Mouse (Mus musculus): Measurements from ENCODE around the gene Cdca8. TPM values are rescaled to one million over a fixed set of nuclear protein-coding genes. Genes with fewer than 3 reads are reported as not detected.

Gene Cdca8
- total and polyA plus RNA-seq, 3 experiments = 106 to 141 (median 129) TPM

DNA sequence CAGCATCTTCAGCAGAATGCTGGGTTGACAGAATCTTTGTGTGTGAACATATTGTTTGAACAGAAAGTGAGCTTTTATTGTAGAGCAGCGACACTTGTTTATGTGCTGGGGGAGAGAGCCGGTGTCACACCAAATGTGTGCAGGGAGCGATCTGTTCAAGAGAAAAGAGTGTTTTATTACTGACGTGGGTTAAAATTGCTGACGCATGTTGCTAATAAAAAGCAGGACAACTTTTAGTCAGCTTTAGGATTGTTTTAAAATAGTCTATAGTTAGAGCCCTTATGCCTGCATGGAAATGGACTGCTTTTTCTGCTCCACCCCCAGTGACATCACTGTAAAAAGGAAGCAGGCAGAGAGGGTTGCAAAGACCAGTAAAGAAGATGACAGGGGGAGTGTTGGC, 48.3 kb downstream of the Cdca8 start:
- peaks cover 14% of the 10 kb centered on the region for H3K27me3 ChIP-seq (ENCODE audit: insufficient read depth, low read length)
- DNase-seq (ENCODE audit: low spot score) = no peak
- H3K9me3 ChIP-seq (replicated peaks) = no peaks in the 10 kb centered on the region
- no peak for ATAC-seq (ENCODE audit: extremely low read depth, insufficient number of reproducible peaks, low FRiP score, poor library complexity, severe bottlenecking)
- TF ChIP-seq GATA2 (IDR thresholded peaks at IDR 0.05; ENCODE audit: borderline replicate concordance, low read depth, low read length) (no peak), CTCF (IDR thresholded peaks at IDR 0.05; ENCODE audit: low read depth, low read length) (no peak), GATA1 (IDR thresholded peaks at IDR 0.05; ENCODE audit: borderline replicate concordance, low read length) (no peak), TAL1 (conservative IDR thresholded peaks at IDR 0.05; ENCODE audit: low read depth, low read length) (no peak)
- no peak overlapping the region for H3K4me3 ChIP-seq (ENCODE audit: low read depth, low read length)
- H3K36me3 ChIP-seq (replicated peaks) = no peaks in the 10 kb centered on the region
- H3K4me1 ChIP-seq (ENCODE audit: insufficient read depth, low read depth, low read length) = no peaks in the 10 kb centered on the region

DNA sequence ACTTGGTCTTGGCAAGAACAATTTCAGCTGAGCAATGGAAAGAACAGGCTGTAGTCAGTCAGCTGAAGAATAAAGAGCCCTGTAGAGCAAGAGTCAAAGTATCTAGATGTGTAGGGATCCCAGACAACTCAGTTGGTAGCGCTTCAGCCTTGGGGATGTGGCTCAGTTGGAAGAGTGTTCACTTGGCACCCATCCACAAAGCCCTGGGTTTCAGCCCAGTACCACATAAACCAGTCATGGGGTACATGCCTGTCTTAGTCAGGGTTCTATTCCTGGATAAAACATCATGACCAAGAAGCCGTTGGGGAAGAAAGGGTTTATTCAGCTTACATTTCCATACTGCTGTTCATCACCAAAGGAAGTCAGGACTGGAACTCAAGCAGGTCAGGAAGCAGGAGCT, 49.2 kb downstream of the Cdca8 start:
- H3K27me3 ChIP-seq (ENCODE audit: insufficient read depth, low read length) = peaks cover 16% of the 10 kb centered on the region
- no peak for ATAC-seq (ENCODE audit: extremely low read depth, insufficient number of reproducible peaks, low FRiP score, poor library complexity, severe bottlenecking)
- no peaks in the 10 kb centered on the region for H3K9me3 ChIP-seq (replicated peaks)
- no peaks in the 10 kb centered on the region for H3K4me1 ChIP-seq (ENCODE audit: insufficient read depth, low read depth, low read length)
- no peak for DNase-seq (ENCODE audit: low spot score)
- no peak overlapping the region for H3K4me3 ChIP-seq (ENCODE audit: low read depth, low read length)
- H3K36me3 ChIP-seq (replicated peaks) = no peaks in the 10 kb centered on the region
- TF ChIP-seq GATA2 (IDR thresholded peaks at IDR 0.05; ENCODE audit: borderline replicate concordance, low read depth, low read length) (no peak), POLR2AphosphoS5 (IDR thresholded peaks at IDR 0.05; ENCODE audit: insufficient replicate concordance, low read depth, low read length) (no peak), CTCF (IDR thresholded peaks at IDR 0.05; ENCODE audit: low read depth, low read length) (no peak), GATA1 (IDR thresholded peaks at IDR 0.05; ENCODE audit: borderline replicate concordance, low read length) (no peak), TAL1 (conservative IDR thresholded peaks at IDR 0.05; ENCODE audit: low read depth, low read length) (no peak)

DNA sequence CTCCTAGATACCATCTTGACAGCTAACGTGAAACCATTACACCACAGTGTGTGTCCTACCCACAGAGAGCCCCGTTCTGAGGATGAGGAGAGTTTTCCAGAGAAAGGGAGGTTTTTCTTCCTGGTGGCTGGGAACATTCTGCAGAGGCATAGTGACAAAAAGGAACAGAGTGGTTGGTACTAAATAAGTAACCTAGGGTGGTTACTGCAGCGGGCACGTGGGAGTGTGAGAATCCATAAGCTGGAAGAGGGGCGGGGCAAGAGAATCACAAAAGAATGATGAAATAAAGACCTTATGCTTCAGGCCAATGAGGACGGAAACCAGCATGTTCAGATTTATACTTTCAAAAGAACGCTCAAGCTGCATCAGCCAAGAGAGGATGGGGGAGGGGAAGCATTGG, 50.4 kb downstream of the Cdca8 start:
- Histone ChIP-seq H3K27me3 (ENCODE audit: insufficient read depth, low read length) (peaks cover 15% of the 10 kb centered on the region), H3K4me3 (ENCODE audit: low read depth, low read length) (no peak overlapping the region), H3K9me3 (replicated peaks) (no peaks in the 10 kb centered on the region), H3K36me3 (replicated peaks) (no peaks in the 10 kb centered on the region), H3K4me1 (ENCODE audit: insufficient read depth, low read depth, low read length) (no peaks in the 10 kb centered on the region)
- TF ChIP-seq POLR2AphosphoS5 (IDR thresholded peaks at IDR 0.05; ENCODE audit: insufficient replicate concordance, low read depth, low read length) (no peak), TAL1 (conservative IDR thresholded peaks at IDR 0.05; ENCODE audit: low read depth, low read length) (no peak), GATA2 (IDR thresholded peaks at IDR 0.05; ENCODE audit: borderline replicate concordance, low read depth, low read length) (no peak), GATA1 (IDR thresholded peaks at IDR 0.05; ENCODE audit: borderline replicate concordance, low read length) (no peak), CTCF (IDR thresholded peaks at IDR 0.05; ENCODE audit: low read depth, low read length) (no peak)
- ATAC-seq (ENCODE audit: extremely low read depth, insufficient number of reproducible peaks, low FRiP score, poor library complexity, severe bottlenecking) = no peak
- DNase-seq (ENCODE audit: low spot score) = no peak

DNA sequence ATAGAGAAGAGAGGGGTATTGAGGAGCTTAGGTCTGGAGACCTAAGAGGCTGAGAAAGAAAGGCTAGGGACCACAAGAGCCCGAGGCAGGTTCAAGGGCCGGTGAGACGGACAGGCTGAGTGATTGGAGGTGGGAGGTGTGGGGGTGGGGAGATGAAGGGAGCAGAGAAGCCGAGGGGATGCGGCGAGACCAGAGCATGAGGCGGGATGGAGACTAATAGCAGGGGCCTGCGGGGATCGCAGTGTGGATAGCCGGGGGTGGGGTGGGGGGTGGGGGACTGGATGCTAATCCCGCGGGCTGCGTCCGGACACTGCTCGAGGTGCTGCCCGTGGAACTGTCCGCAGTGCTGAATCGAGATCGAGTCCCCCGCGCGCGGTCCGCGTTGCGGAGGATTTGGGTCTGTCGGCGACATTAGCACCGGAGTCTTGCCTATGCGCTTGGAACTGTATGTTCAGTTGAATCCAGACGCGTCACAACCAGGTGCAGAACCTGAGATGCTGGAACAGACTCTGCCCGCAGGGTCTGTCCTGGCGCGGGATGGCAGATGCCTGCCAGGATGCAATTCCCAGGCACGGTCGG, 56.9 kb downstream of the Cdca8 start:
- peaks cover 9% of the 10 kb centered on the region; the same call in 1 of the 2 replicates for H3K27me3 ChIP-seq (ENCODE audit: insufficient read depth, low read length)
- DNase-seq (ENCODE audit: low spot score) (no peak), ATAC-seq (ENCODE audit: extremely low read depth, insufficient number of reproducible peaks, low FRiP score, poor library complexity, severe bottlenecking) (no peak)
- H3K4me1 ChIP-seq (ENCODE audit: insufficient read depth, low read depth, low read length) = no peaks in the 10 kb centered on the region
- H3K36me3 ChIP-seq (replicated peaks) = no peaks in the 10 kb centered on the region
- TF ChIP-seq CTCF (IDR thresholded peaks at IDR 0.05; ENCODE audit: low read depth, low read length) (no peak), POLR2AphosphoS5 (IDR thresholded peaks at IDR 0.05; ENCODE audit: insufficient replicate concordance, low read depth, low read length) (no peak), GATA2 (IDR thresholded peaks at IDR 0.05; ENCODE audit: borderline replicate concordance, low read depth, low read length) (no peak), GATA1 (IDR thresholded peaks at IDR 0.05; ENCODE audit: borderline replicate concordance, low read length) (no peak), TAL1 (conservative IDR thresholded peaks at IDR 0.05; ENCODE audit: low read depth, low read length) (no peak)
- no peaks in the 10 kb centered on the region for H3K9me3 ChIP-seq (replicated peaks)
- H3K4me3 ChIP-seq (ENCODE audit: low read depth, low read length) = no peak overlapping the region

DNA sequence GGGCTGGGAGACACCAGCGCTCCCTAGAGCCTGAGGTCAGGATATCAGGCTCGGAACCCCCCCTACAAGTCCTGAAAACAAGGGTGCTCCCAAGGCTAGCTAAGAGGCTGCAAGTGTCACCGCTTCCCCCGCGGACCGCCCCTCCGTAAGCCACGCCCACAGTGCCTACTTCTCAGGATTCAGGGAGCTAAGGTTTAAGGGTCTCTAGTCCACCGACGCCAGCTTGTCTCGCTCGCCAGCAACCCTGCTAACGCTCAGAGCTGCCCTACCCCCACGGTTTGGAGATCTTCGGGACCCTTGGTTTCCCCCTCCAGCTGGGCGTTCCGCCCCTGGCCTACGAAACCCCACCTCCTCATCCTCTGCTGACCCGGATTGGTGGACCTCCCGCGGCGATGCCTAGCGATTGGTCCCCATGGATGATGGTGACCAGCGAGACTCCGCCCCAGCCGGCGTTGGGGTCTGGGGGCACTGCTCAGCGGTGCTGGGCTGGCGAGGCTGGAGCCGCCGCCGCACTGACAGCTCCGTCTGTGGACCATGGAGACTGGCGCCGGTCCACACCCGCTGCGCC, 57.7 kb downstream of the Cdca8 start:
- no peaks in the 10 kb centered on the region for H3K4me1 ChIP-seq (ENCODE audit: insufficient read depth, low read depth, low read length)
- ATAC-seq (ENCODE audit: extremely low read depth, insufficient number of reproducible peaks, low FRiP score, poor library complexity, severe bottlenecking) (no peak), DNase-seq (ENCODE audit: low spot score) (no peak)
- H3K36me3 ChIP-seq (replicated peaks) = no peaks in the 10 kb centered on the region
- TF ChIP-seq POLR2AphosphoS5 (IDR thresholded peaks at IDR 0.05; ENCODE audit: insufficient replicate concordance, low read depth, low read length) (no peak), GATA1 (IDR thresholded peaks at IDR 0.05; ENCODE audit: borderline replicate concordance, low read length) (no peak), GATA2 (IDR thresholded peaks at IDR 0.05; ENCODE audit: borderline replicate concordance, low read depth, low read length) (no peak), CTCF (IDR thresholded peaks at IDR 0.05; ENCODE audit: low read depth, low read length) (no peak), TAL1 (conservative IDR thresholded peaks at IDR 0.05; ENCODE audit: low read depth, low read length) (no peak)
- H3K4me3 ChIP-seq (ENCODE audit: low read depth, low read length) = no peak overlapping the region
- H3K9me3 ChIP-seq (replicated peaks) = no peaks in the 10 kb centered on the region
- peaks cover 9% of the 10 kb centered on the region; the same call in 1 of the 2 replicates for H3K27me3 ChIP-seq (ENCODE audit: insufficient read depth, low read length)

DNA sequence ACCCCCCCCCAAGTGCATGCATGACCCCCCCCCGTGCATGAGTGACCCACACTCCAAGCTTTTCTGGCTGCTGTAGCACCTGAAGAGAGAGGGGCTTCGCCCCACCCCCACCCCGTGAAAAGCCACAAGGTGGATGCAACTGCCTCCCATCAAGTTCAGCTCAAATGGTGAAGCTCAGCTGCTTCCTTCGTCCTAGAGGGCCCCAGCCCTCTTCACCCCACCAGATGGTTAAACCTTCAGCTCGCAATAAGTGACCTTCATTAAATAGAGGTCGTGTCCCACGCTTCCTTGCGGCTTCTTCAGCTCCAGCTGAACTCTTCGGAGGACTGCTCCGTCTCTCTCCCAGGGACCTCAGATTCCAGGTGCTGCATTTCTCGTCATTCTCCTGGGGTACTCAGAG, 58.5 kb downstream of the Cdca8 start, which contains the start of gene Epha10:
Epha10 (plus strand) TSS at position 301 of the 400 bp plus-strand sequence.
- Histone ChIP-seq H3K4me3 (ENCODE audit: low read depth, low read length) (no peak within 1 kb of the TSS), H3K27me3 (ENCODE audit: insufficient read depth, low read length) (peaks cover 6% of the 10 kb centered on the region; the same call in 1 of the 2 replicates), H3K36me3 (replicated peaks) (no peaks in the 10 kb centered on the region), H3K9me3 (replicated peaks) (no peaks in the 10 kb centered on the region), H3K4me1 (ENCODE audit: insufficient read depth, low read depth, low read length) (no peaks in the 10 kb centered on the region)
- TF ChIP-seq TAL1 (conservative IDR thresholded peaks at IDR 0.05; ENCODE audit: low read depth, low read length) = no peak
- no peak for TF ChIP-seq GATA2 (IDR thresholded peaks at IDR 0.05; ENCODE audit: borderline replicate concordance, low read depth, low read length)
- TF ChIP-seq POLR2AphosphoS5 (IDR thresholded peaks at IDR 0.05; ENCODE audit: insufficient replicate concordance, low read depth, low read length) = no peak
- TF ChIP-seq CTCF (IDR thresholded peaks at IDR 0.05; ENCODE audit: low read depth, low read length) = no peak
- no peak for TF ChIP-seq GATA1 (IDR thresholded peaks at IDR 0.05; ENCODE audit: borderline replicate concordance, low read length)
- no peak for ATAC-seq (ENCODE audit: extremely low read depth, insufficient number of reproducible peaks, low FRiP score, poor library complexity, severe bottlenecking)
- no peak for DNase-seq (ENCODE audit: low spot score)

All from G1E (cell line).